Mouse (Mus musculus): ENCODE data around the gene Mras.

Gene Mras

GRCm38 (mm10) chr9:99411093-99411492 lies 26.1 kb downstream of the Mras start:
- no peak for DNase-seq

- DNase-seq = no peak
Measured at GRCm38 (mm10) chr9:99409280-99409679, 27.9 kb downstream of the Mras start.

DNA sequence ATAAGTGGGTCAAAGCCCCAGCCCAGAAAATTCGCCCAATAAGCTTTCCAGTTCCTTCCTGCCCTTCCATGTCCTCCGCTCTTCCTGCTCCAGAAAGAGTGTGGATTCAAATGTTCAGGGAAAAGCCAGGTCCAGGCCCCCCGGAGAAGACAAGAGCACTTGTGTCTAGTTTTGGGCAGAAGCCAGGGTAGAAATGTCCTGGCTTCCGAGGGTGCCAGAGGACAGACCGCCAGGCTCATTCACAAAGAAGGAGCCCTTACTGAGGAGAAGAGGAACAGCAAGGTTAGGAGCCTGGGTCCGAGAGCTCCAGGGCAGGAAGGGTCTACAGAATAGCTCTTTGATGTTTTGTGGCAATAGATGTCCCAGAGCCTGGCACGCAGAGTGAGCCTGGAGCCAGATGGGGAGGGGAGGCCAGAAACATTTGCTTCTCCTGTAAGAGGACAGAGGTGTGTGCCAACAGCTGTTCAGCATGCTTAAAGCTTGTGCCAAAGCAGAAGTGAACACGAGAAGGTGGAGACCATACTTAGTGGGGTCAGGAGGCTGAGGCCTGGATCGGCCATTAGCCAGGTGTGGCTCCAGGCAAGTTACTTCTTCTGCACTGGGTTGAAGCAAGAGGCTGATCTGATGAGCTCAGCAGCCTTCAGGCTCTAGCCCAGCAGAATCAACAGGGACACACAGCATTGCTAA lies 35.8 kb downstream of the Mras start:
- DNase-seq = no peak

- DNase-seq = no peak
Measured at GRCm38 (mm10) chr9:99400781-99401180, 36.4 kb downstream of the Mras start.

- no peak for DNase-seq
Measured at GRCm38 (mm10) chr9:99397056-99397815, 39.9 kb downstream of the Mras start.

DNA sequence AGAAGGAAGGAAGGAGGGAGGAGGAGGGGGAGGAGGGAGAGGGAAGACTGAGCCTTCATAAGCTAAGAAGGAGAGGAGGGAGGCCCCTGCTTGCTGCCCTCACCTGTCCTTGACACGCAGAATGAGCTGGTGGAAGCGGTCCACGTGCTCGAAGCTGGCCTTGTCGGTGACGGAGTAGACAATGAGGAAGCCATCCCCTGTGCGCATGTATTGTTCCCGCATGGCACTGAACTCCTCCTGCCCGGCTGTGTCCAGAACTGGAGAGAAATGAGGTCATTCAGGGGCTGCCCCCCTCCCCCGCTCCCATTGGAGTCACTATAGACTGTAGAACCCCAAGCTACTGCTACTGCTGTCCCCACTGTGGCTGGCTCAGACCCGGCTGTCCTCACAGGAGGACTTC lies 42.8 kb downstream of the Mras start:
- DNase-seq = no peak

GRCm38 (mm10) chr9:99393146-99393545 lies 44.0 kb downstream of the Mras start:
- DNase-seq = no peak

DNA sequence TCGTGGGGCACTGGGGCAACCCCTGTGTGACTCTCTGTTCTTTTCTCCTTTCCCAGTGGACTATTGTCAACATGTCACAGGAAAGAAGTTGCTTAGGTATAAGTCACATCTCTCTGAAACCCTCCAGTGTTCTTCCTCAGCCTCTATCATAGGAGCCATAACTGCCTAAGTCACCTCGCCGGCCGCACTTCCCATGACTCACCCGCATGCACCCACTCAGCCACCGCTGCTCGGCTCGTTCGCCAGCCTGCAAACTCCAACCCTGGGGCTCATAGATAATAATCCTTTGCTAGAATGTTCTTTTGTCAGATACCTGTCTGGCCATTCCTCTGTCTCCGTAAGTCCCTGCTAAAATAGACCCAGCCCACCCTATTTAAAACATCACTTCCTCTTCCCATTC lies 45.6 kb downstream of the Mras start:
- no peak for DNase-seq

DNA sequence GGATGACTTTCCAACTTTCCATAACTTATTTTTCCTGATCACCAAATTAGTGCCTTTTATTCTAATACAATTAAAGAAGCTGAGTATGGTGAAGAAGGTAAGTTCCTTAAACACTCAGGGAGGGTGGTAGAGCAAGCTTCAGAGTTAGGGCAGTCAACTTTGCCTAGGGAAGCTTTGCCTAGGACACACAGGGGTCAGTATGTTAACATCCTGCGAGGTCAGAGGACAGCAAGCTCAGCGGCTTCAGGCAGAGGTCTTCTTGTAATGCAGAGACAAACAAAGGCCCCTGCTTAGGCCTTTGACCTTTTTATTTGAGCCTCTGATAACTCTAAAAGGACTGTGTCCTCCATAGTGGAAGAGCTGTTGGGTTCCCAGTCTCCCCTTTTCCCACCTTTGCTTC lies 46.5 kb downstream of the Mras start:
- no peak for DNase-seq

GRCm38 (mm10) chr9:99390201-99390600 lies 47.0 kb downstream of the Mras start:
- DNase-seq = no peak

DNA sequence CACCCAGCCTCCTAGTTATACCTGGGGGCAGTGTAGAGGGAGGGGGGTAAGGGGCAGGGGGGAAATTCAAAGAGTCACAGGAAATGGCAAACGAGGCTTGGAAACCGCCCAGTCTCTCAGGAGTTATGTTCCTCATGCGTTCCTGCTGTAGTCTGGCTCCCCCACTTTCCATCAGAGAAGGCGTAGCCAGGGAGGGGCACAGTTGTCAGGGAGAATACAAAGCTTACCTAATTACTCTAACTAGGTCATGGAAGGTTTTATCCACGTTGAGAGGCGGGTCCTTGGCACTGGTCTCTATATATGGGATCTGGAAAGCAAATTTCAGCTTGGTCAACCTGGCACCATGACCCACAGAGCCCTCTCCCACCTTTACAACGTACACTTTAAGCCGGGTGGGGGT lies 47.7 kb downstream of the Mras start:
- no peak for DNase-seq

GRCm38 (mm10) chr9:99388856-99389255 lies 48.3 kb downstream of the Mras start:
- no peak for DNase-seq

GRCm38 (mm10) chr9:99388078-99388477 lies 49.1 kb downstream of the Mras start:
- no peak for DNase-seq

DNA sequence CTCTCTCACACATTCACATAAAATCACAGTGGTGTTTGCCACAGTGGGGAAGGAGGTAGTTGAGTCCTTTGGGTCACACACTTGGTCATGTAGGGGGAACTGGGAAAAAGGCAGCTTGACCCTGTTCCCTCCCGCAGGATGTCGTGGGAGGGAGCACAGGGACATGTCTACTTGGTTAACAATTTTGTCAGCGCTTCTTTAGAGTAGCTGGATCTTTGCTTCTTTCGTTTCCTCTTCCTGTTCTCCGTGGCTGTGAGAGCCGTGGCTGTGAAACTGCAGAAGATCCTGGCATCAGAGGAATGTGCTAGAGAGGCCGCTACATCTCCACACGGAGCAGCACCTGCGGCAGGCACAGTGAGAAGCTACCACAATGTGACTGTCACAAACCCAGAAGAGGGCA lies 54.6 kb downstream of the Mras start:
- peak in 1 of 2 experiments; percentile 12 for DNase-seq

GRCm38 (mm10) chr9:99379194-99379593 lies 58.0 kb downstream of the Mras start:
- no peak for DNase-seq

DNA sequence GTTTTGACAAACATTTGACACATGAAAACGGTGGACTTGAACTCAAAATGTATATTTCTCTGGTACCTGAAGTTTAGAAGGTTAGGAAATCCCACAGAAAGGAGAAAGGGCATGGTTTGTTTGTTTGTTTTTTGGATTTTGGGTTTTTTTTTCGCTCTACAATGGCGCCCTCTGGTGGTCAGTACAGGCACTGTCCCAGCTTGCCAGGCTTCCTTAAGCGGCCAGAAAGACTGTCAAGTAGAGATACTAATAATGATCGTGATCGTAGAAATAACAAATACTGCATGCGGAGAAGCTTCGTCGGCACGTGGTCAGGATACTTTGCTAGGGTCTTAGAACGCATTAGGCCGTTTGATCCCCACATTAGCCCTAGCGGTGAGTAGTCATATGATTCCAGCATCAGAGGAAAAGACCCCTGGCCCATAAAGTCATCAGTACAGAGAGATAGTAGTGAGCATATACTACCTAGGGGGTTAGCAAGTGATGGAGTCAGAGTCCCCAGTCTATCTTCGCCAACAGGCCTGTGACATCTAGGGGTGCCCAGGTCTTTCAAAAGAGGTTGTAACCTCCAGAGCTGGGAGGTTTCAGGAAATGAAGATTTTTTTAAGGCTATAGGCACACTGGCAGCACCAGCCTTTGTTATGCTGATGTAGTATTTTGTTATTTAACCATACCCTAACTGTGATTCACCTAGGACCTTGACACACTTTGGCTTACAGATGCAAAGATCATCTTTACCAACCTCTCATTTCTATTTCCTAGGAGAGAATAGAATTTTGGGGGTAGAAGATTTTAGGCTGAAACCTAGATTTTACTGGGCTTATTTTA lies 60.4 kb downstream of the Mras start:
- peak; percentile 47 to 49 for DNase-seq

DNA sequence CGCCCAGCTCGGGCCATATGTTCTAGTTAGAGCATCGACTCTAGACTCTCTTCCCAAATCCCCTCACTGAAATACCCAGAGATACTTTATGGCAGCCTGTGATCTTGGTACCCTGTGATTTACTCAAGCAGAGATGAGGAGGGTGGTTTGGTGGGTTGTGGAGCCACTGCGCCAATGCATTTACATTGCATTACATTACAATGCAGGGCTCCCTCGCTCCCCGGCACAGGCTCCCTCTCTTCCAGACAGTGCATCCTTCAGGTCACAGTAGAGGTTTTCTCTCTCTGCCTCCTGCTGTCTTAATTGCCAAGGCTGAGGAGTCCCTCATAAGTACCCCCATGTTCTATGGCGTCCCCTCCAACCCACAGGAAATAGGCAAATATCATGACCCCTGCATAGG lies 68.8 kb downstream of the Mras start:
- no peak for DNase-seq

DNA sequence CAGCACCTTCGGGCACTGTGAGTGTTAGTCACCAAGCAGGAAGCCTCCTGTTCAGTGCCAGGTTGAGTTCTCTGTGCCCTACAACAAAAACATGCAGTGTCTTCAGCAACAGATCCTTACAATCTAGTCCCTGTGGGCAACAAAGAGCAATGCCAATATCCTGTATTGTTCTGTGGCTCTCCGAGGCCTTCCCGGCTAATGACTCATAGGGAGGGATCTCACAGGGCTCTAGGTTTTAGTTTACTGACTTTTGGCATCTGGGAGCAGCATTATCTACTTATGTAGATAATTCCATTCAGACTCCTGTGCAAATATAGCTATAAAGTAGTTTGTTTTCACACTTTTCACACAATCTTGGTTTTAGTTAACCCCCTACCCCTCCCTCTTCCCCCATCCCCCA lies 71.3 kb downstream of the Mras start:
- DNase-seq = no peak

GRCm38 (mm10) chr9:99363076-99363475 lies 74.1 kb downstream of the Mras start:
- no peak for DNase-seq

GRCm38 (mm10) chr9:99361946-99362345 lies 75.2 kb downstream of the Mras start:
- DNase-seq = no peak

DNA sequence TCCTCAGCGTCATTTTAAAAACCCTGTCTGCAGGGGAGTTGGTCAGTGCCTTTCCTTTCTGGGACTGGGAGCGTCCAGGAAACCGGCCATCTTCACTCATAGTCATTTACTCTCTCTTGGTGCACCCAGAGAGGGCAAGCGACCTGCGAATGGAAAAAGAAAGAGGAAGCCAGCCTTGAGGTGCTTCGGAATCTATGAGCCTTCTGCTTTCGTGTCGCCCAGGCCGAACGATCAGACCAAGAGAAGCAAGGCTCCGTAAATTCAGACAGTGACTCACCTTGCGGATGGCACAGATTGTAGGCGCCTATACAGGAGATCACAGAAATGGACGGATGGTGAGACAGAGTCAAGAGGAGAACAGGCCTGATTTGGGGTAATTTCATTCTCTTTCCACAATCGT lies 78.2 kb downstream of the Mras start:
- DNase-seq = no peak

- DNase-seq = peak; percentile 80 to 82
Measured at GRCm38 (mm10) chr9:99357921-99358692, 79.1 kb downstream of the Mras start, which contains the start of gene Esyt3. Esyt3 (minus strand) TSS chr9:99358557.

- DNase-seq = no peak
Measured at GRCm38 (mm10) chr9:99357561-99357920, 79.6 kb downstream of the Mras start.

Data from lung, adult 18-20 months (tissue).